In genomic region chr11:78163045-78163444, GRCm38 (mm10) we compare ENCODE assay signal across 8 mouse cellular contexts. TPM values are rescaled to one million over a fixed set of nuclear protein-coding genes. Genes with fewer than 3 reads are reported as not detected.
DNase-seq lines count a peak whose midpoint lies in the region; ATAC-seq lines count a peak whose summit lies in the region.

No protein-coding gene starts in this region.

- 76% methylated on average over 2 of the region's 2 CpGs for WGBS in heart, embryonic 10.5 days
- 76% methylated on average over 2 of the region's 2 CpGs for WGBS in forebrain, embryonic 15.5 days
- WGBS in liver, embryonic 13.5 days (ENCODE audit: insufficient replicate concordance), result 87% methylated on average over 2 of the region's 2 CpGs

- no peak for ATAC-seq in forebrain, embryonic 15.5 days (replicated peaks)
- no peak for ATAC-seq in liver, embryonic 13.5 days (ENCODE audit: low read depth)

- H3K4me1 ChIP-seq in heart, embryonic 10.5 days, result peaks cover 58% of the 10 kb centered on the region
- H3K4me1 ChIP-seq in forebrain, embryonic 15.5 days, result peaks cover 39% of the 10 kb centered on the region
- H3K4me1 ChIP-seq in liver, embryonic 13.5 days (replicated peaks), result peaks cover 86% of the 10 kb centered on the region

- peaks cover 56% of the 10 kb centered on the region for H3K36me3 ChIP-seq in heart, embryonic 10.5 days
- H3K36me3 ChIP-seq in forebrain, embryonic 15.5 days, result peaks cover 34% of the 10 kb centered on the region
- H3K36me3 ChIP-seq in liver, embryonic 13.5 days, result peaks cover 51% of the 10 kb centered on the region

- H3K27me3 ChIP-seq in heart, embryonic 10.5 days (ENCODE audit: insufficient read depth, poor library complexity, severe bottlenecking), result peaks cover 9% of the 10 kb centered on the region; the same call in 1 of the 2 replicates
- no peaks in the 10 kb centered on the region for H3K27me3 ChIP-seq in forebrain, embryonic 15.5 days
- H3K27me3 ChIP-seq in liver, embryonic 13.5 days, result no peaks in the 10 kb centered on the region

- DNase-seq in heart, embryonic 10.5 days (ENCODE audit: low spot score), result no peak
- no peak for DNase-seq in heart, adult 8-10 months (ENCODE audit: low spot score)
- peak; percentile 39 for DNase-seq in 3T3-L1 (ENCODE audit: low read depth, low spot score)
- no peak for DNase-seq in liver, embryonic 13.5 days
- no peak for DNase-seq in natural killer cell, adult 2 months (ENCODE audit: low spot score in 2 of 2)
- no peak for DNase-seq in spleen, postnatal 4 days (ENCODE audit: low spot score in 2 of 2)
- no peak for DNase-seq in lung, postnatal 4 days

- H3K27ac ChIP-seq in heart, embryonic 10.5 days, result peak overlapping the region; percentile 98
- H3K27ac ChIP-seq in forebrain, embryonic 15.5 days (replicated peaks), result peak overlapping the region; percentile 97
- H3K27ac ChIP-seq in liver, embryonic 13.5 days, result peak overlapping the region; percentile 91

- H3K4me3 ChIP-seq in heart, embryonic 10.5 days, result peak overlapping the region; percentile 100
- peak overlapping the region; percentile 87 for H3K4me3 ChIP-seq in forebrain, embryonic 15.5 days
- H3K4me3 ChIP-seq in liver, embryonic 13.5 days (replicated peaks), result peak overlapping the region; percentile 95

- peak overlapping the region; percentile 67 for H3K4me2 ChIP-seq in forebrain, embryonic 15.5 days (replicated peaks)
- peak overlapping the region; percentile 100 for H3K4me2 ChIP-seq in liver, embryonic 13.5 days

- H3K9ac ChIP-seq in forebrain, embryonic 15.5 days (replicated peaks), result peak overlapping the region; percentile 95
- H3K9ac ChIP-seq in liver, embryonic 13.5 days, result peak overlapping the region; percentile 99

- H3K9me3 ChIP-seq in heart, embryonic 10.5 days, result no peaks in the 10 kb centered on the region
- no peaks in the 10 kb centered on the region for H3K9me3 ChIP-seq in forebrain, embryonic 15.5 days
- H3K9me3 ChIP-seq in liver, embryonic 13.5 days (replicated peaks), result no peaks in the 10 kb centered on the region

RNA-seq across cellular contexts. Expression of gene Traf4, which starts 2.3 kb away (rescaled TPM):
- polyA plus RNA-seq in heart, embryonic 10.5 days (2016; fragmentation: Nextera tagmentation; extraction: Ambion mirVana), result 57.9 and 88.7 TPM in 2 replicates
- 1 to 10 TPM; 3.4 to 4.3 (median 3.7) TPM for total RNA-seq in heart, adult 8-10 months (2022)
- 121 TPM in 2 replicates for polyA plus RNA-seq in forebrain, embryonic 15.5 days (2015; fragmentation: Nextera tagmentation; extraction: Ambion mirVana)
- 28.0 and 34.6 TPM in 2 replicates for polyA plus RNA-seq in liver, embryonic 13.5 days (2015; fragmentation: Nextera tagmentation; extraction: Ambion mirVana)

RNA-seq across cellular contexts. Expression of gene Nek8, which starts 13.4 kb away (rescaled TPM):
- 15.3 and 16.5 TPM in 2 replicates for polyA plus RNA-seq in heart, embryonic 10.5 days (2016; fragmentation: Nextera tagmentation; extraction: Ambion mirVana)
- 1 to 10 TPM; 2.0 to 3.2 (median 2.3) TPM for total RNA-seq in heart, adult 8-10 months (2022)
- 4.8 and 5.7 TPM in 2 replicates for polyA plus RNA-seq in forebrain, embryonic 15.5 days (2015; fragmentation: Nextera tagmentation; extraction: Ambion mirVana)
- polyA plus RNA-seq in liver, embryonic 13.5 days (2015; fragmentation: Nextera tagmentation; extraction: Ambion mirVana), result 8.9 and 9.2 TPM in 2 replicates

RNA-seq across cellular contexts. Expression of gene Tlcd1, which starts 13.5 kb away (rescaled TPM):
- polyA plus RNA-seq in heart, embryonic 10.5 days (2016; fragmentation: Nextera tagmentation; extraction: Ambion mirVana), result 16.9 and 18.7 TPM in 2 replicates
- 1 to 10 TPM; 2.9 to 7.1 (median 5.0) TPM for total RNA-seq in heart, adult 8-10 months (2022)
- polyA plus RNA-seq in forebrain, embryonic 15.5 days (2015; fragmentation: Nextera tagmentation; extraction: Ambion mirVana), result 4.4 and 5.0 TPM in 2 replicates
- 50.3 and 54.3 TPM in 2 replicates for polyA plus RNA-seq in liver, embryonic 13.5 days (2015; fragmentation: Nextera tagmentation; extraction: Ambion mirVana)

RNA-seq across cellular contexts. Expression of gene Rpl23a, which starts 20.3 kb away (rescaled TPM):
- polyA plus RNA-seq in heart, embryonic 10.5 days (2016; fragmentation: Nextera tagmentation; extraction: Ambion mirVana), result 863 and 999 TPM in 2 replicates
- total RNA-seq in heart, adult 8-10 months (2022), result 100 to 1,000 TPM; 760 to 870 (median 833) TPM
- polyA plus RNA-seq in forebrain, embryonic 15.5 days (2015; fragmentation: Nextera tagmentation; extraction: Ambion mirVana), result 896 and 935 TPM in 2 replicates
- polyA plus RNA-seq in liver, embryonic 13.5 days (2015; fragmentation: Nextera tagmentation; extraction: Ambion mirVana), result 1,033 and 1,075 TPM in 2 replicates

RNA-seq across cellular contexts. Expression of gene Rab34, which starts 25.2 kb away (rescaled TPM):
- 63.2 and 88.1 TPM in 2 replicates for polyA plus RNA-seq in heart, embryonic 10.5 days (2016; fragmentation: Nextera tagmentation; extraction: Ambion mirVana)
- total RNA-seq in heart, adult 8-10 months (2022), result 1 to 10 TPM; 6.8 to 8.7 (median 8.1) TPM
- polyA plus RNA-seq in forebrain, embryonic 15.5 days (2015; fragmentation: Nextera tagmentation; extraction: Ambion mirVana), result 55.9 and 56.3 TPM in 2 replicates
- polyA plus RNA-seq in liver, embryonic 13.5 days (2015; fragmentation: Nextera tagmentation; extraction: Ambion mirVana), result 13.5 and 15.6 TPM in 2 replicates
